In the genomic region with DNA sequence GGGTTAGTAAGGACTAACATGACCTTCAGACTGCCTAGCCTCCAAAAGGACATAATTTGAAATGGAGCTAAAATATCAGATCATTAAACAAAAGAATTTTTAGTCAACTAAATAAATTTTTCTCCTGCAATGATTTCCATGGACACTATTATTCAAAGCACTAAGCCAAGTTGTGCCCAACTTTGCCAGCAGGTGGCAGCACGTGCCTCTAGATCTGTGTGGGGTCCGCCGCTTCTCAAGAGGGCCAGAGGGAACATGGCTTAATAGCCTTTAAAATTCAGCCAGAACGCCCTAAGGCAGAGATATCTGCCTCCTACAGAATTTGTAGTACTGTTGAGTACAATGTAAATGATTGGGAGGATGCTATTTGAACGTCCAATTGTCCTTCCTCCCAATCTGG, we compare ENCODE assay signal across 8 mouse cellular contexts.
DNase-seq lines count a peak whose midpoint lies in the region; ATAC-seq and TF ChIP-seq lines count a peak whose summit lies in the region.

No protein-coding gene starts in this region.

- no peak overlapping the region for H3K9ac ChIP-seq in lung, embryonic 14.5 days

- H3K4me1 ChIP-seq in lung, embryonic 14.5 days (ENCODE audit: insufficient read depth), result no peaks in the 10 kb centered on the region

- WGBS in lung, embryonic 14.5 days, result 7% methylated on average over 5 of the region's 5 CpGs

- peak; percentile 53 for DNase-seq in CD4-positive helper T cell, adult 2 months (ENCODE audit: low read depth, low spot score)
- DNase-seq in adipocyte (ENCODE audit: low spot score), result peak; percentile 20
- DNase-seq in embryo, embryonic 10.5 days (ENCODE audit: low spot score), result peak; percentile 93
- DNase-seq in heart, adult 9 months (ENCODE audit: low spot score in 2 of 2), result peak; percentile 11 to 39
- DNase-seq in layer of hippocampus, adult 2 months (ENCODE audit: low spot score in 2 of 2), result peak; percentile 77 to 84
- DNase-seq in lung, embryonic 14.5 days, result peak; percentile 96
- peak; percentile 68 for DNase-seq in ovary, postnatal 36 days (ENCODE audit: low spot score)
- peak; percentile 69 for DNase-seq in thymus, postnatal 25 days

- no peak overlapping the region for H3K4me3 ChIP-seq in layer of hippocampus, adult 2 months
- H3K4me3 ChIP-seq in lung, embryonic 14.5 days (ENCODE audit: low read depth, low read length), result no peak overlapping the region

- H3K4me2 ChIP-seq in lung, embryonic 14.5 days, result no peak overlapping the region

- H3K9me3 ChIP-seq in lung, embryonic 14.5 days (ENCODE audit: low read depth, low read length), result no peaks in the 10 kb centered on the region

- TF ChIP-seq CTCF in layer of hippocampus, adult 2 months (conservative IDR thresholded peaks at IDR 0.05), result peak; percentile 93
- peak; percentile 84 for TF ChIP-seq CTCF in lung, embryonic 14.5 days (IDR thresholded peaks at IDR 0.05; ENCODE audit: low read depth)

- H3K27me3 ChIP-seq in lung, embryonic 14.5 days (ENCODE audit: insufficient read depth, low read length), result no peaks in the 10 kb centered on the region

- peak; percentile 64 for ATAC-seq in lung, embryonic 14.5 days (ENCODE audit: insufficient read depth)

- H3K27ac ChIP-seq in layer of hippocampus, adult 2 months, result peak overlapping the region; percentile 82
- no peak overlapping the region for H3K27ac ChIP-seq in lung, embryonic 14.5 days (ENCODE audit: low read depth)

- no peaks in the 10 kb centered on the region for H3K36me3 ChIP-seq in lung, embryonic 14.5 days (ENCODE audit: insufficient read depth)

Comparison
In these comparisons a context has a peak if more than half of its experiments do, and no peak if none do; other contexts are left out.
1. DNase-seq: peak in every context shown above with its lines; median percentile 96 in lung, embryonic 14.5 days; 93 in embryo, embryonic 10.5 days; 80 in layer of hippocampus, adult 2 months; 69 in thymus, postnatal 25 days; 68 in ovary, postnatal 36 days; 53 in CD4-positive helper T cell, adult 2 months; 25 in heart, adult 9 months; 20 in adipocyte.